Mouse (Mus musculus): ENCODE results near the gene Slamf9.

DNA sequence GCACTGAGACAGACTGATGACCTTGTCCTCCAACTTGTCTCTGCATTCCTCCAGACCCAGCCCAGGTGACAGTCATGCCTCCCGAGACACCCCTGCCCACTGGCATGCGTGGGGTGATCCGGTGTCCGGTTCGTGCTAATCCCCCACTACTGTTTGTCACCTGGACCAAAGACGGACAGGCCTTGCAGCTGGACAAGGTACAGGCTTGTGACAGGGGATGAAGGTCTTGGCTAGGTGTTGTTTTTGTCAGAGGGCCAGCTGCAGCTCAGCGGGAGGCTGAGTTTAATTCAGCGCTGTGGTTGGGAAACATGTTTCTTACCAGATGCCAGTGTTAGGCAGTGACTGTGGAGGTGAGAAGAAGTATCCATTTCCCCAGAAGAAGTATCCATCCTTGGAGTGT lies 16.9 kb downstream of the Slamf9 start:
- TF ChIP-seq CTCF (IDR thresholded peaks at IDR 0.05; ENCODE audit: low read depth, low read length): no peak
- TF ChIP-seq POLR2A (IDR thresholded peaks at IDR 0.05; ENCODE audit: borderline replicate concordance, low read depth, low read length): no peak
